Mouse (Mus musculus): ENCODE data around the gene Glyatl3.

Glyatl3 gene

DNA sequence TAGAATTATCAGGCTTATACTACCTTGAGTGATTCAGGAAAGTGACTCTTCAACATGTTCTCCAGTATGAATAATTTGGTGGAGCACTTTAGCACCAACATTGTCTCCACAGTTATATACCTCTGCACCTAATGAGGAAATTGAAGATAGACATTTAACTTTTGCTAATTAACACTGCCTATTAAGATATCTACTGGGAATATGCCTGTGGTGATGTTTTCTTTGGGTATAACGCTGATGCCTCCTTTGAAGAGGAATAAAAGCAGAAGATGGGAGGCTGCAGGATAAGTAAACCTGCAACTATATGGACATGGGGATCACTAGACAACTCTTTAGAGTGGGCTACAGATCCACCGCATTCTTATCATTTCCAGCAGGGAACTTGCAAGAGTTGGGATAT is at the start of gene Glyatl3:
Gene Glyatl3 (minus strand): TSS at position 101 of the 400 bp plus-strand sequence.
- DNase-seq, result no peak

DNA sequence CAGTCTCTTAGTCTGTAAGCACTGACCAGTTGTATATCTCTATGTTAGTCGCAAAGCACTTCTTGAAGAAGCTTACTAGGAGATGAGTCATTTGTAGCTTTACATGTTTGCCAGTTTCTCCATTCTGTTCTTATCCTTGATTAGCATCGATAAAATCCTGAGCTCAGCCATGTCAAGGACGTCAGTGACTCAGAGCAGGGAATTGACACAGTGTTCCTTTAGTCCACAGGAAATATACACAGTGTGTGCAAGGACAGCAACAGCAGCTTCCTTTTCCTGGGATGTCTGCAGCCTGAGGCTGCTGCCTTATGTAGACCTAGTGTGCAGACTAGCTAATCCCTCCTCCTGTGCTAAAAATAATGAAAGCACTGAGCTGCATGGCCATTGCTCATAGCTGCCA is 34.4 kb upstream of the Glyatl3 start:
- no peak for DNase-seq

DNA sequence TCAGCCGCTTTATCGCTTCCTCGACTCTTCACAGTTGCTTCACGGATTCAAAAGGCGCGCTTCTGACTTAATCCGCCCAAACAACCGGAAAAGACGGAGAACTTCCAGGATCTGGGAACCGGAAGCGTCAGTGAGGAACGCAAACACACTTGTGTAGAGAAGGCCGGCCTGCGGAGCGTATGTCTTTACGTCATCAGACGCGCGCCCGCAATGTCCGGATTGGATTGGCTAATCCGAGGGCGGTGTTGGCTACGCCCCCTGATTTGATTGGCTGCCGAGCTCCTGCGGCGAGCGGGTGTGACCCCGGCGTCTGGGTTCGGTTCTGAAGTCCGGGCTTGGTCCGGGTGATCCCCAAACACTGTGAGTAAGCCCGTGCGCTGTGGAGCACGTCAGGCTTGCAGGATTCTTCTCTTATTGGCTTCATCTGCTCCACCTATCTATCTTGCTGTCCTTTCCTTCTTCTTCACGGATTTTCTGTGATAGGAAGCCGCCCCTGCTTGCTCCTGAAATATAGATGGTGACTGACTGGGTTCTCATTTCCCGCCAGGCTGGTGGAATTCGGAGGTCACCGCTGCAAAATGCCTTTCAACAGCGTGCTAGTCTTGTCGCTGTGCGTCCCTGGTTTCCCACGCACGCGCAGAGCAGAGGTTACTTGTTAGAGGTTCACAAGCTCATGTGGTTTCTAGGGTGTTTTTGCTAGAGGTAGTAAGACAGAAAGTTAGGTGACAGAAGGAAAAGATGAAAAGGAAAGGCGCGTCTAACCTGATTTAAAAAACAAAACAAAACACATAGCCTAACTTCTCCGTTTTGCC is 20.5 kb upstream of the Glyatl3 start, which contains the start of the genes Mut and Cenpq:
Gene Mut (plus strand): TSS at position 266 of the 812 bp plus-strand sequence.
Gene Cenpq (minus strand): TSS at position 628 of the 812 bp plus-strand sequence.
- DNase-seq, result peak; percentile 100

DNA sequence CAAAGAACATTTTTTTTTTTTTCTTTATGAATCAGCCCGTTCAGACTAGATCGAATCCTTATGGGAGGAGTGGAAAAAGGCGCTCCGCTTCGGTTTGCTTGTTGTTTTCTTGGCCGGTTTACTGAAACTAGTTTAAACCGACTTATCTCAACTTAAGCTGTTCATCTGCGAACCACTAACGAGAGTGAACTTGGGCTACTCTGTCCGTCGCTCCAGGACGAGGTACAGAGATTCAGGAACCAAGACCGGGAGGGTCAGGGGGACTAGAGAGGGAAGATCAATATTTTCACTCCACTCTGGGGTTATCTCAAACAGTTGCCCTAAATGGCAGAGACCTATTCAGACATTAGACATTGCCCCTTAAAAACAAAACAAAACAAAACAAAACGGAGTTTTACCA is 19.8 kb upstream of the Glyatl3 start:
- DNase-seq, result no peak

DNA sequence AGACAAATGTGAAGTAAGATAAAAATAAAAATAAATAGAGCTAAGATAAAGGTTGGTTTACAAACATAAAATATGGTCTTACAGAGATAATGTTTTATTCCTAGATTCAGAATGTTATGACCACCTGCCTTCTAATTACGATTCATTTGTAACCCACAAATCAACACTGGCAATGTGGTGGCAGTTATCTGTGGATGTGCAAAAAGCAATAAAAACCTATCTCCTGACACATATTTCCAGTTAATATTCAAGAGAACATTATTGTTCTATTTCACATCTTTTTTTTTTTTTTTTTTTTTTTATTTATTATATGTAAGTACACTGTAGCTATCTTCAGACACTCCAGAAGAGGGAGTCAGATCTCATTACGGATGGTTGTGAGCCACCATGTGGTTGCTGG is 1.3 kb upstream of the Glyatl3 start:
- DNase-seq, result no peak

DNA sequence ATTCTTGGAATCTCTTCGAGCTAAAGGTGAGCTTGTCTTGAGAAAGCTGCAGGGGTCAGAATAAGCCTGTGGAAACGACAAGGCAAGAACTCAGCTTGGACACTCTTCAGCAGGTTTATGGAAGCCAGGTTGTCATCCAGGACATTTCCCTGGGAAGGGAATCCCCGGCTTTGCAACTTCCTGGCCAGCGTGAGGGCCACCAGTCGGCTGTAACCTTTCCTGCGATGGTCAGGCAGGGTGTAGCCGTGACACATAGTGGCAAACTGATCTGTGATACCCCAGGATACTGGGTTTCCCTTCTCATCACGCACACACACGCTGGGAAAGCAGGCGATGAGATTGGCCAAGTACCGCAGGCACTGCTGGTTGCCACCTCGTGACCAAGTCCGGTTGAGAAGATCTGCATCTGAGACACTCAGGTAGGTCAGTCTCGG is 9.4 kb downstream of the Glyatl3 start:
- DNase-seq, result no peak

DNA sequence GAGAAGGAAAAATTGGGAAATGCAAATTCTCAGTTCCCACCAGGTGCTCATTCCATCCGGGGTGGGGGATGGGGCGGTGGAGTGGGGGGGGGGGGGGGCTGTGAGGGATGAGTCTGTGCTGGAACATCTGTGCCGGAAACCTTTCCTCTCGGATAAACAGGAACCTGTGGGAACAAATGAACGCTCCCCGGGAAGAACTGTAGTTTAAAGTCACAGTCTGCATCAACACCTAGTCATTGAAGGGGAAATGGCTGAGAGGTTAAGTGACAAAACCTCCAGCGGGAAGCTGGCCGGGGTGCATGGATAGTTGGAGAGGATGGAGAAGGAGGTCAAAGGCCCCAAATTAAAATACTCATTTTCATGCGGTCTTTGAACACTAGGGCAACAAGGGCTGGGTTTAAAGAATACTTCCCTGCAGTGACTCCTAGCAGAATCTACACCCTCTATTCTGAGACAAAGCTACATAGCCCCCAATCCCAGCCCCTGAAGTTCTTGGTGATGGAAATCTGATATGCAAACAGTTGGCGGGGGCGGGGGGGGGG is 10.0 kb downstream of the Glyatl3 start:
- DNase-seq, result no peak

DNA sequence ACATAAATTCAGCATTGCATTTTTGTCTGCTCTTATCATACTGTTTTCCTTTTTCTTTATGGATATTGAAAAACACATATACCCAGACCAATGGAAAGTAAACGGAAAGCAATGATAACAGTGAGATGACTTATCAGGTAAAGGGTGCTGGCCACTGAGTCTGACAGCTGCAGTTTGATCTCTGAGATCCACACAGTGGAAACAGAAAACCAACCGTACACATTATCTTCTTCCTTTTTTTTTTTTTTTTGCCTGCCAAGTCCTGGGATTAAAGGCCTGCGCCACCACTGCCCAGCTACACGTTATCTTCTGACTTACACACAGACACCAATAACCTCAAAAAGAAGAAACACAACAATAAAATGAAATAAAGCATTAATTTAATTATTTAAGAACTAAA is 10.8 kb downstream of the Glyatl3 start:
- no peak for DNase-seq

DNA sequence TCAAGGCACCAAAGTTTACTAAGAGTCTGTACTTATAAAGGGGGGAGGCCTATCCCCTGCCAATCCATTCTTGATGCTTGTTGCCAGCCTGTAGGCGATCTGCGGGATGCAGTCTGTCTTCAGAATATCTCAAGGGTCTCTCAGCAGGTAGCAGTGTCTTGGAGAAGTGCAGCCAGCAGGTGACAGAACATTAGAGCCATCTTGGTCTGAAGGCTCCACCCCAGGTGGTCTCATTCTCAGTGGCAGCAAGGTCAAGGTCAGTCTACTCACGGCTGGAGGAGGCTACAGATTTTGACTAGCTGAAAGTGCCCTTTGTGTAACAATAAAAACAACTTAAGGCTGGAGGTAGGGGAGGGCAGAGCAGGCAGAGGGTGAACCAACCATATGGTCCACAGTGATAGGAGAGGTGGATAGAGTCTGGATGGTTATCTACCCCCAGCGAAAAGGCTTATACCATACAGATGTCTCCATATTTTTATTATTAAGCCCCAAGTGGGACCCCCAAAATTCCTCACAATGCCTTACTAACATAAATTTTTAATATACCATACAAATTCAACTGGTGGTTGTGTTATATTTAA is 14.3 kb downstream of the Glyatl3 start:
- no peak for DNase-seq

DNA sequence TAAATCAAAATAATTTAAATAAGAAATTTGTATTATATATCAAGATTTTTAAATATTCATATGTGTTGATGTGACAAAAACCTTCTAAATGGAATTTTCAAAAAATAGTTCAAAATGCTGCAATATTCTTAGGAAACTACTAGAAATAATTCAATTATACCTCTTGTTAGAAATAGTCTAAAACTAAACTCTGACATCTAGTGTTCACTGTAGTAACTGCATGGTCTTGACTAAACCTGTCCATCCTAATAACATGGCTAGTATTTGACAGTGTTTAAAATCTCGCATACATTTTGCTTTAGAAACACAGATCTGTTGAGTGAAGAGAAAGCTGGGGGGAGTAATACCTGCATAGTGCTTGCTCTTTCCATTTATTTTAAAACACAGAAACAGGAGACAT is 17.3 kb downstream of the Glyatl3 start:
- peak; percentile 36 for DNase-seq

DNA sequence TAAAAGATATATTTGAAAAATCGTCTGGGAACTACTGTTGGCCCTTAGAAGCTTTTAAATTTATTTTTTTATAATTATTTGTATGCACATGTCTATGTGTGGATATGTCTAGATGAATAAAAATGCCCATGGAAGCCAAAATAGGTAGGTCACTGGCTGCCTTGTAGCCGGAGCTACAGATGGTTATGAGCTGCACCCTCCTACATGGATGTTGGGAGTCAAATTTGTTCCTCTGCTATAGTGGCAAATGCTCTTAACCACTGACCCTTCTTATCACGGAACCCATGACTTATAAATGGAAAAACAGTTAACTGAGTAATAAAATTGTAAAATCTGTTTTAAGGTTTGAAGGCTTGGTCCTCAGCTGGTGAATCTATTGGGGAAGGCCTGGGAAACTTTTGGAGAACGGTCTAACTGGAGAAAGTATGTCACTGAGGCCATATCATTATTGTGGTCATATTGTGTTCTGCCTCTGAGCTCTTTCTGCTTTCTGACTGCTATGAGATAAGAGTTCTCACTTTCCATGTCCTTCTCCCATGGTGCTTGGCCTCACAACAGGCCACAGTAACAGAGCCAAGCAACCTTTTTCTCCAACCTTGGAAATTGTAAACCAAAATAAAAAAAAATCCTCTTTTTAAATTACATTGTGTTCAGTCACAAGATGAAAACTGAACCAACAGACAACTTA is 26.2 kb downstream of the Glyatl3 start:
- no peak for DNase-seq

DNA sequence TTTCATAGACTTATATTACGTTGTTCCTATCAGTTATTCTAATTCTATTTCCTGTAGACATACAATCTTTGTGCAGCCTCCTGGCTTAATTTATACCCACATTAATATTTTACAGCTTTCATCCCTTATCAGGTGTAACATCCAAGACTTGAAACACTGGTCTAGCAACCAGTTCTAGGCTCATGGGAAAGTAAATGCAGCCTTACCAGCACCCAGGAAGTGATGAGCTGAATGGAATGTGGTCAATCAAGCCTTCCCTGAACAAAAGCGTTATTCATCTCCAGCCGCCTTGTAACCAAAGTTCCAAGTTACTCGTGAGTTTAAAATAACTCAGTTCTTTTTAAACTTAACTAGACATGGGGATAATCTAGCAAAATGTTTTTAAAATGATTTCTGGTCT is 29.0 kb downstream of the Glyatl3 start:
- no peak for DNase-seq

DNA sequence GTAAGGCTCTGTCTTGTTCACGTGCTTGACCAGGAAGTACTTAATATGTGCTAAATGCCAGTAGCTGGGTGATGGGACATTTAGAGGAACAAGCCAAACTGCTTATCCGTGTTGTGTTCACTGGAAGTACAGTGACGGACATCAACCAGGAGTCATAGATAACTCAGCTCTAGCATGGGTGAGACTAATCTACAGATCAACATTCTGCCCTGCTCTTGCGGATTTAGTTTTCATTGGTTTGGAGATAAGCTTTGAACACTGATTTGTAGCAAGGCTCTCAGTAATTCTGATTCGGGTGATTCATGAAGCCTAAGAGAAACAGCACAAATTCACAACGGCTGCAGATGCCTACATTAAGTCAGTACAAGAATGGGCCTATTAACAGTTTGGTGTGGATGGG is 32.0 kb downstream of the Glyatl3 start:
- no peak for DNase-seq

DNA sequence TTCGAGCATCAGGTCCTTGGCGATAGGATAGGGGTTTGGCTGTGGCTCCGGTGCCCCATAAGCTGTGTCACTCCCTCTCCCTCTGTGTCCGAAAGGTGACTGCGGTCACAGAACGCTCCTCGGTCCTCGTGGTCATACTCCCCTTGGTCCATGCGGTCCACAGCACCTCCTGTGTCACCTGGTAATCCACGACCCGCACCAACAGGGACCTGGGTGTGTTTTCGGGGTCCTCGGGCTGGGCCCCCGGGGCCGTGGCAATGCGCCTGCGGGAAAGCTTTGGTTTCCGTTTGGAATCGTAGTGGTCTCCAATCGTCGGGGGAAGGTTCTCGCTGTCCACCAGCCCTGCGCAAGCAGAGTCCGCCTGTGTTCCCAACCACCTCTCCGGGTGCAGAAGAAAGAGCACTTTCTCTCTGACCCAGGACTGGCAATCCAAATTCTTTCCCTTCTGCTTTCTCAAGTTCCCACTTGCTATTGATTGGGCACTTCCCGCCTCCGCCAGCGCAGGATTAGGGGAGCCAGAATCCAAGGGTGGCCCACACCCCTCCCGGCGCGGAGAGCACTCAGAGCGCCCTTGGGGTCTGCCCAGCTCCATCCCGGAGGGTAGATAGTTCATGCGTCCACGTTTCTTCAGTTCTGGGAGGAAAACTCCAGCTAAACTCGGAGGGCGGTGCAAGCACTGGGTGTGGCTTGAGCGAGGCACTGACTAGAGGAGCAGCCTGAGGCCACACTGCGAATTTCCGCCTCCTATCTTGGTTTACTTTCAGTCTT is 34.0 kb downstream of the Glyatl3 start, which contains the start of gene 9130008F23Rik:
Gene 9130008F23Rik (minus strand): TSS at position 636 of the 768 bp plus-strand sequence.
- peak; percentile 44 for DNase-seq

DNA sequence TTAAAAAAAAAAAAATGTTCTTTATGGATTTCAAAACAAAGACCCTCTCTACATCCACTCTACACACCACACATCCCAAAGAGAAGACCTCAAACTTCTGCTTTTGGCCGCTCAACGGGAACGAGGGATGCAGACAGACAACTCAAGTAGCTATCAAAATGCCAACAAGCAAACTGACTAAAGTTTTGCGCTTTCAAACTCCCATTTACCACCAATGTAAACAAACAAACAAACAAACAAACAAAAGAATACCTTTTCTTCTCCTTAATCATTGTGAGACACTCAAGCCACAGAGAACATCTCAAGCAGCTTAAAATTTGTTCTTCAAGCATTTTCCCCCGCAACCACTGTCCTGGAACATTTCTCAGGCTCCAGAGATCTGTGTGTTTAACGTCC is 34.6 kb downstream of the Glyatl3 start:
- no peak for DNase-seq

DNA sequence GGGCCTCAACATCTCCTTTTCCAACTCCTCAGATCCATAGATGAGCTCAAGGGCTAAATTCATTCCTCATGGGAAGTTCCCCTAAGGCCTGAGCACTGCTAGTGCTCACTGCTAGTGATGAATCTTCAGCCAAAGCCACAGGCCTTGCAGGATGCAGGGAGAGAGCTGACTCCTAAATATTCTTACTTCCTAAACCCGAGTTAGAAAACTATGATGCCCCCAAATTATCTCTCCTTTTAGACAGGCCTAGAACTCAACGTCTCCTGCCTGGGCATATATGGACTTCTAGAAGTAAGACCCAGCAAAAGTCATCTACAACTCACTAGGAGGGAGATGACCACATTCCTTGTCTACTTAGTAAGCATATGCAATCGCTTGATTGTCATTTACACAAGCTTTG is 36.4 kb downstream of the Glyatl3 start:
- no peak for DNase-seq

DNA sequence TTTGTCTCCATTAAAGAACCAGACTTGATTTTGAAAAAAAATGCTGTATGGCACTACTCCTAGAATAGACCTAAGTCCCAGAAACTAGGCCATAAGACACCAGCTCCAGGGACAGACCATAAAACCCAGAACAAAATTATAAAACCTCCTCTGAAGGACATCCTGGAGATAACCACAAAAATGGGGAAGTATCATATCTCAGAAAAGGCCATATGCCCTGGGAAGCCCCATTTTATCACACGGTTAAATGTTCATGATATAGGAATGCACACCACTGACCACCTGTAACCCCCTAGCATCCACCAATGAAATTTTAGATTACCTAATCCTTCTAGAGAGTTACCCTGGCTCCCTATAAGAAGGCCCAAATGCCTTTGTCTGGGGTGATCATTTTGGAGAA is 38.6 kb downstream of the Glyatl3 start:
- no peak for DNase-seq

DNA sequence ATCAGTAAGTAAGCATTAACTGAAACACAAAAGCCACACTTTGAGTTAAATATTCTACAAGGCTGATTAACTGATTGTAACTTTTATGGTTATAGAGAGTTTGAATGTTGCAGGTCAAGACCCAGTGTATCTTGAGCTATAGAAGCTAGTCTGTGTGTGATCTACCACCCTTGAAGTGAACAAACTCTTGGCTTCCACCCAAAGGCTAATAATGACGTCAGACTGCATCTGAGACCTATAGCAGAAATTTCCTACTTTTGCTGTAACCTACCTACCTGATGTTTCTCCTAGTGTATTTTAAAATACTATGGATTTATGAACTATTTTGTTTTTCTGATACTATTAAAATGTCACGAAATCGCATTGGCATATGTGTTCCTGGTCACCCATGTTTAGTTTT is 39.4 kb downstream of the Glyatl3 start:
- no peak for DNase-seq

DNA sequence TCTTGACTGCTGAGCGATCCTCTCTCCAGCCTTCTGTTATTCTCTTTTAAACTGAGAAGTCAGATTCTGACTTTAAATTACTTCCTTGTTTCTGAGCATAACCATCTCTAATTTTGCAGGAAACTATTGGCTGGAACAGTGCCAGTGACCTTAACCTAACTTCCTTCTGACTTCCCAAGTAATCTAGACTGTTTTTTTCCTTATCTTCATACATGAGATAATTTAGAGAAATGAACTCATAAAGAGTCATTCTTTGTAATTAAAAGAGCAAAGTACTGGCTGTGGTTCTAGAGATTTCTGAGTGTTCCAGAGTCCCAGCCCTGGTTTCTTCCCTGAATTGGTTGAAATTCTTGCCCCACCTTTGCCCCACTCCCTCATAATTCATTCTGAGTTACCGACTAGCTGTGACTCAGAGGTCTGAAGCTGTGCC is 40.6 kb downstream of the Glyatl3 start:
- peak; percentile 50 for DNase-seq

DNA sequence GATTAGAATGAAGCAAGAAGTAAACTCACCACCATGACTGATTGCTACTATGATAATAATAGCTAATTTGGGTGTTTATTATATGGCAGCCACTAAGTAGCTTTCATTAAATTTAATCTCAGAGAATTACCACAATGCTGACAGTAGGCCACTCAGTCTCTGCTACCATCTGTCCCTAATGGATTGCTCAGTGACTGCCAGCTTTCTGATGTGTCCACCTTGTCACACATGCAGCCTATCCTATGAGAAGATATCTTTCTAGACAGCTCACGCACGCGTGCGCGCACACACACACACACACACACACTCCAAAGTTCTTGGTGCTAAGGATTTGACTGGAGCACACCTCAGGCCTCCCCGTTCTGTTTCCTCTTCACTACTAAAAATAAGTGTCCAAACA is 41.5 kb downstream of the Glyatl3 start:
- no peak for DNase-seq

DNA sequence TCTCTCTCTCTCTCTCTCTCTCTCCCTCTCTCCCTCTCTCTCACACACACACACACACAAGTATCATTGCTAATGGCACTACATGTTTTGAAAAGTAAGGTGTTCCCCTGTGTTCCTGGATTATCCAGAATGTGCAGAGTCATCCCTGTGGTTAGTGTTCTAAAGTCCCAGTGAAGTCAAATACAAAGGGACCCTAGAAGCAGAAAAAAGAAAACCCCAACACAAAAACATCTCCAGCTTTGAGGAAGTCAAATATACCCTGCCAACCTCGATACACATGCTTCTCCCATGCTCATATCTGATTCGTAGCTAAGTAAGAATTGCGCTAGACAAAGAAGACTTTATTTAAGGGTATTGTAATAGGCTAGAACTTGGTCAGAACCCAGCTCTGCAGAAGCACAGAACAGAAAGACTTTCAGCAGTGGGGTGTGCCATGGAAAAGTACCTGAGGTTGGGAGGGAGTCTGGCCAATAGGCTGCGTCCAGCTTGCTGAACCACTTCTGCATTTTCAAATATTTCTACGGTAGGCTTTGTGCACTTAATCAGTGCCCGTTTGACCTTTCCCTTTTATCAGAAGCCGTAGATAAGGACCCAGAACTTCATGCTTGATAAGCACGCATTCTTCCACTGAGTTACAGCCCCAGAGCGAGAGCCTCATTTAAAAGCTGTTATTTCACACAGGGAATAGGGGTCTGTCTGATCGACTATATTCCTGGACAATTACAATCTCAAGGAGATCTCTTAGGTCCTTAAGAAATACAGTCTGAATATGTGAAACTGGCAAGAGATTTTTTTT is 45.0 kb downstream of the Glyatl3 start:
- no peak for DNase-seq

DNA sequence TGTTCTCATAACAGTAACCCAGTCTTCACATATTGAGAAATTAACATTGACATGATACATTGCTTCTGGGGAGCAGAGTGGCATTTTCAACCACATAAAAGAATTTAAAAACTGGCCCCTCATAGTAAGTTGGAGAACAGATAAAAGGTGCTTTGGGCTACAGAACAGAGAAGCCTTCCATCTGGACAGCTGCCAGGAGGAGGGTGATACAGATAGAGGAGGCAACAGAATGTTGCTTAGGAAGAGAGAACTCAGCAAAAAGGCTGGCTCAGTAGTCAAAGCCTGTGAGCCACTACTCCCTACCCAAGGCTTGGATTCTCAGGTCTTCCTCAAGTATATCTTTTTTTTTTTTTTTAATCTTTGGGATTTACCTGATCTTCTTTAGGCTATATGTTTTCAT is 59.1 kb downstream of the Glyatl3 start:
- no peak for DNase-seq

Measured in kidney, adult 9 months (tissue).